Mouse (Mus musculus) MN1 (cell line): ENCODE data around the gene Isy1.

Experiments
- DNase-seq: peaks from one replicate; pipeline ENCODE4 v3.0.0-alpha.2; 2016; ENCODE audit warnings: low spot score

Gene Isy1

DNA sequence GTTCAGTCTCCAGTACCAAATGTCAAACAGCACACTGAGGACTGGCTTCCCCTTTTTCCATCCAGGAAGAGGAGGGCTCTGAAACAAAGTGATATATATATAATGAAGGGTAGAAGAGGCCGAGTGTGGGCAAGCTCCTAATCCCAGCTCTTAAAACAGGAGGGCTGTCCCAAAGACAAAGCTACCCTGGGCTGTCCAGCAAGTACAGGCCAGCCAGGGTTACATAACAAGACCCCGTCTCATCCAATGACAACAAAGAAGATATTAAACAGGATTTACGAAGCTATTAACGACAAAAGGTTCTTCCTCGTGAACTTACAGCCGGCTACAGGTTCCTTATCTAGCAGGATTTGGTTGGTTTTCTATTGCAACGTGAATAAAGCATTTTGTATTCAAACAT lies 33.7 kb downstream of the Isy1 start:
- DNase-seq: no peak

DNA sequence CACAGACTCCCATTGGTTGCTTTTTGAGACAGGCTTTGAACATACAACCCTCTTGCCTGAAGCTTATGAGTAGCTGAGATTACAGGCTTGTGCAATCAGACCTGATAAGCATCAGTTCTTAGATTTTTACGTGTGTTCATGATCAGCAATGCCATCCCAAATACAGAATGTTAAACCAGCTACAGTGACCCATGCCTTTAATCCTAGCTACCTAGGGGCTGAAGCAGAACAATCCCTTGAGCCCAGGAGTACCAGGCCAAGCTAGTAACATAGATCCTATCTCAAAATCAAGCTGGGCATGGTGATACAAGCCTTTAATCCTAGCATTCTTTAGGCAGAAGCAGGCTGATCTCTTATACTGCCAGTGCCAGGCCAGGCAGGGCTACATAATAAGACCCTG lies 34.6 kb downstream of the Isy1 start:
- no peak for DNase-seq

DNA sequence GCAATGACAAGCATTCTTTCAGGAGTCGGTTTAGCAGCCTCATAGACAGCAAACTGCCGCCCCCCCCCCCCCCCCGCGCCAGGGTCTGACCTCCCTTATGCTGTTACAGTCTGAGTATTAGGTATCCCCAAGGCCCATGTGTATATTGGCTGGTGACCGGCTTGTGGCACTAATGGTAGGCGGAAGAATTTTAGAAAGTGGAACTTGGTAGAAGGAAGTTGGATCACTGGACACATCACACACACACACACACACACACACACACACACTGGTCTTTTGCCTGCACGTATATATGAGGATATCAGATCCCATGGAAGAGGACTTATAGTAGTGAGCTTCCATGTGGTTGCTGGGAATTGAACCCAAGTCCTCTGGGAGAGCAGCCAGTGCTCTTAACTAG lies 36.1 kb downstream of the Isy1 start:
- DNase-seq: no peak

DNA sequence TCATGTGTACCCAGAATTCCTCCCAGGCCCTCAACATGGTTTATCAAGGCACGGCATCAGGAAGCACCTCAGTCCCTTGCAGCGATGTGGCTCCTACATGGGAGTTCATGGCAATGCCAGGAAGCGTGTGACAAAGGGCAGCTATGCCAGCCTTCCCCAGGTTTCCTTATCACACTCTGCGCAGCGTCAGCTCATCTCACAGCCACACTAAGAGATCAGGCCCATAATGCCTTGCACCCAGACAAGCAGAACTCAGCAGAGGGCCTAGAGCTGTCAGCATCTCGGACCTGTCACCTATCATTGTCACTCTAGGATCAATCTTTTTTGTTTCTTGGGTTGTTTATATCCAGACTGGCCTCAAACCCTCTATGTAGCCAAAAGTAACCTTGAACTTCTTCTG lies 39.0 kb downstream of the Isy1 start:
- no peak for DNase-seq

DNA sequence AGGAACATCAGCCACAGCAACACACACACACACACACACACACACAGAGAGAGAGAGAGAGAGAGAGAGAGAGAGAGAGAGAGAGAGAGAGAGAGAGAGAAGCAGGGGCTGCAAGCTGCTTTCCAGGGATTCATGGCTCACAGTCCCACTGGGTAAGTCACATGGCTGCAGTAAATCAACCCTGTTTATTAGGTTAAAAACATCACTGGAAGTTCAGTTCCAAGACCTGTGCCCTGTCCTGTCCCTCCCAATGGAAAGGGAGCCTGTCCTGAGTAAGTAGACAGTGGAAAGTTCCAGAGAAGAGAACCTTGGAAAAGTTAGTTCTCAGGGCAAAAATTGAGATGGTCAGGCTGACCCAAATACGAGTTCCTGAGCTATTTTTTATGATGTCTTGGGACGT lies 41.3 kb downstream of the Isy1 start:
- DNase-seq: peak; percentile 70

- no peak for DNase-seq
Observed at GRCm38 (mm10) chr6:87796251-87796880, 42.2 kb downstream of the Isy1 start.

GRCm38 (mm10) chr6:87795385-87796150 lies 43.0 kb downstream of the Isy1 start:
- no peak for DNase-seq

DNA sequence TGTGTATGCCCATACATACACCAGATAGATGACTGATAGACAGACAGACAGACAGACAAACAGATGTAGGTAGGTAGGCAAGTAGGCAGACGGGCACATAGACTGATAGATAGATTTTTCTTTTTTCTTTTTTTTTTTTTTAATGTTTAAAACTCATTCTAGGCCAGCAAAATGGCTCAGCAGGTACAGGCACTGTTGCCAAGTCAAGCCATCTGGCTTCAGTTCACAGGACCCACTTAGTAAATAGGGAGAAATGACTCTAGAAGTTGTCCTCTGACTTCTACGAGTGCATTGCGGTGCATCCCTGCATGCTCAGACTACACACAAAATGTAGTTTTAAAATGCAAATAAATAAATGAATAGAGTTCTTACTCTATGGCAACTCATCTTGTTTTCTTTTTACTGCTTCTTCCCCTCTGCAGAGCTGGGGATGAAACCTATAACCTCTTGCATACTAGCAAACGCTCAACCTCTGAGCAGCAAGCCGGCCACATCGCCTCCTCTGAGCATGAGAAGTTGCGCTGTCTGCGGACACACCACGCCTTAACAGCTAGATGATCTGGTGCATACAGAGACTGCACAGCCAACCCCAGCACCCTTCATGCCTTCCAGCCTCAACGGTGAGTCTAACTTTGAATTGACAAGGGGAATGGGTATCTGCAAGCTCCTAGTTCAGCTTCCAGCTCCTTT lies 44.6 kb downstream of the Isy1 start:
- no peak for DNase-seq

DNA sequence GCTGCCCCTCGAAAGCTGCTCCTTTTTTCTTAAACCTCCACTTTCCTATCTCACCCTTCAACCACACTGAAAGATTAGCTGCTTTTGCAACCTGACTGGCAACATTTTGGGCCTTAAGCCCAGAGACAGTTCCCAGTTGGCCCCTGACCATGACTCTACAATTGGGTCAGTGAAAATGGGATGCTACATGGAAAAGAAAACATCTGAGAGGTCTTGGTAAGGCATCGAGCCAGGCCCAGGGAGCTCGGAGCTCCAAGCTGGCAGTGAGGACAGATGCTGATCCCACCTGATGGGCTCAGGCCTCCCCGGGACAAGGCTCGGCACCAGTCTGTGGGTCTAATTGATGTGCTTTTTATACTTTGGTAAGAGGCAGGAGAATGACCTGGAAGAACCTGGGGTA lies 46.8 kb downstream of the Isy1 start:
- no peak for DNase-seq

GRCm38 (mm10) chr6:87790779-87791480 lies 47.7 kb downstream of the Isy1 start:
- no peak for DNase-seq

DNA sequence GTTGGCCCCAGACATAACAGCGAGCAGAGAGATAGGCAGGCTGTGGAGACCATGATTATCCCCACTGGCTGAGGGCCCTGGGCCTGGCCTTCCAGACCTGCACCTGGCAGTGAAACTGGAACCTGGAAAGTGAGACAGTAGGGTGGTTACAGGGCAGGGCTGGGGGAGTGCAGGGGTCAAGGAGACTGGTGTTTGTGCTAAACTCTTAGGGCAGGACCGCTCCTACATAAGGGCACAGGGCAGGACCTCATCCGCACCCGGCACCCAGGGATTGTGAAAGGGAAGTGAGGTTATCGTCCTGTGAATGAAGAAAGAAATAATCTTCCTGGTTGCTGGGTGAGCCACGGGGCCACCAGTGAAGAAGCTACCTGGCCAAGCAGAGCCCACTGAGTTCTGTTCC lies 48.8 kb downstream of the Isy1 start:
- no peak for DNase-seq

GRCm38 (mm10) chr6:87788896-87789587 lies 49.6 kb downstream of the Isy1 start:
- peak; percentile 83 for DNase-seq

DNA sequence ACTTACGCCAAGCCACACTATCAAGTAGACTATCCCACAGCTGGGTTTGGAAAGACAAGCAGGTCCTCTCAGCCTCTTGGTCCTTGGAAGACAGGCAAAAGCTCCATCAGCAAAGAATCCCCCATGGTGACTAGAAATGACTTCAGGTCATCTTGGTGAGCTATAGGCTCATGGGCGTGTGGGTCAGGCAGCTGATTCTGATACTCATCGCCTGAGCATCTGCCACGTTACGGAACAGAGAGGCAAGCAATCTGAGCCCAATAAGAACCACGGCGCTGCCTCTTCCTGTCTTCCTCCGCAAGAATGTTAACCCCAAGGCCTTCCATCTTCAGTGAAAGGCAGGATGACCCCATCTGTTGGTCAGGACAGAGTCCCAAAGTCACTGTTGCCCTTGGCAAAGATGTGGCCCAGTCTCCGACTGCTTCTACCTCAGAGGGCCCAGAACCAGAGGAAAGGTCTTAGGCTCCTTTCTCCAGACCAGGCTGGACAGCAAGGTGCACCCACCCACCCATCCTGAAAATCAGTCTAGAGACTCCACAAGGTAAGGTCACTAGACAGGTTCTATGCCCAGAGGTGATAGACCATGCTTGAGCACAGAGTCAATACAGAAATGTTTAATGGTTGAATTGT lies 50.2 kb downstream of the Isy1 start:
- DNase-seq: no peak

DNA sequence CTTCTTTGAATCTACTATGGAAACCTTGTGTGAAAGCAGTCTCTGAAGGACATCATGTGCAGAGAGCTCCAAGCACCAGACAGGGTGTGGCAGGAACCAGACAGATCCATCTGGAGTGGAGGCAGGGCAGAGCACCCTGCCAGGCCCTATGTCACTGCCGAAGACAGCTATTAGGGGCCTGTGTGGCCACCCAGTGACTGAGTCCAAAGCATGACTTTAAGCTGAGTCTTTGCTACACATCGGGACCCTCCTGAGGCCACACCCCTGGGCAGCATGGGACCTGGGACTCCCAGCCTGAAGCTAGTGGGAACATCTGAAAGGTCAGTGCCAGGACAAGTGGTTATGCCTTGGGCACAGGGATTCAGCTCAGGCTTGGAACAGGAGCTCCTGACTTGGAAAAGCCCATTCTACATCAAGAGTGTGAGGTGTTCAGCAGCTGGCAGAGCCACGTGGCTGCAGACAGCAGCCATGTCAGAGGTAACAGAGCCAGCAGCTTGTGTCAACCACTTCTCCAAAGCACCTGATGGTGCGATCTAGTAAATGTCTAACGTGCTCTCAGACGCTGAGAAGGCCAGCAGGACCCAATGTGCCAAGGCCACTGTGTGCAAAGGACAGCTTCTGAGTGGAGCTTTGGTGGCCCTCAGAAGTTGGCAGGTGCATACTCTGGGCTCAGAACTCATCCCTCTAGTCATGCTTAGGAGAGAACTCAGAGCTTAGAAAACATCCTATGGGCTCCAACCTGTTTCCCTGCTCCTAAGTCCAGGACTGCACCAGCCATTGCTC lies 51.3 kb downstream of the Isy1 start:
- no peak for DNase-seq

DNA sequence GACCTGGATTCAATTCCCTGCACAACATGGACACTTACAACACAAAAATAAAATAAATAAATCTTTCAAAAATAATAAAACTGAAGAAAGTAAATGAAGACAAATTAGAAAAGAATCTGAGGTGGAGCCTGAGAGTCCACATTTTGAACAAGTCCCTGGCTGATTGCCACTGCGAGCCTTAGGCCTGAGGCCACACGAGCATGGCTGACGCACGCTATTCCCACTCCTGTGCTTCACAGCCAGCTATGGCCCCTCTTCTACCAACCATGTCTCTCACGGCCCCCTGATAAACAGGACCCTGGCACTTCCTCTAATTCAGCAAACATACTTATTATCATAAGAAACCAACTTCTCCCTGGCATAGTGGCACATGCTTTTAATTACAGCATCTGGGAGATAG lies 52.0 kb downstream of the Isy1 start:
- no peak for DNase-seq

- no peak for DNase-seq
Observed at GRCm38 (mm10) chr6:87784033-87784432, 54.6 kb downstream of the Isy1 start.

GRCm38 (mm10) chr6:87780546-87781301 lies 57.9 kb downstream of the Isy1 start:
- DNase-seq: no peak

DNA sequence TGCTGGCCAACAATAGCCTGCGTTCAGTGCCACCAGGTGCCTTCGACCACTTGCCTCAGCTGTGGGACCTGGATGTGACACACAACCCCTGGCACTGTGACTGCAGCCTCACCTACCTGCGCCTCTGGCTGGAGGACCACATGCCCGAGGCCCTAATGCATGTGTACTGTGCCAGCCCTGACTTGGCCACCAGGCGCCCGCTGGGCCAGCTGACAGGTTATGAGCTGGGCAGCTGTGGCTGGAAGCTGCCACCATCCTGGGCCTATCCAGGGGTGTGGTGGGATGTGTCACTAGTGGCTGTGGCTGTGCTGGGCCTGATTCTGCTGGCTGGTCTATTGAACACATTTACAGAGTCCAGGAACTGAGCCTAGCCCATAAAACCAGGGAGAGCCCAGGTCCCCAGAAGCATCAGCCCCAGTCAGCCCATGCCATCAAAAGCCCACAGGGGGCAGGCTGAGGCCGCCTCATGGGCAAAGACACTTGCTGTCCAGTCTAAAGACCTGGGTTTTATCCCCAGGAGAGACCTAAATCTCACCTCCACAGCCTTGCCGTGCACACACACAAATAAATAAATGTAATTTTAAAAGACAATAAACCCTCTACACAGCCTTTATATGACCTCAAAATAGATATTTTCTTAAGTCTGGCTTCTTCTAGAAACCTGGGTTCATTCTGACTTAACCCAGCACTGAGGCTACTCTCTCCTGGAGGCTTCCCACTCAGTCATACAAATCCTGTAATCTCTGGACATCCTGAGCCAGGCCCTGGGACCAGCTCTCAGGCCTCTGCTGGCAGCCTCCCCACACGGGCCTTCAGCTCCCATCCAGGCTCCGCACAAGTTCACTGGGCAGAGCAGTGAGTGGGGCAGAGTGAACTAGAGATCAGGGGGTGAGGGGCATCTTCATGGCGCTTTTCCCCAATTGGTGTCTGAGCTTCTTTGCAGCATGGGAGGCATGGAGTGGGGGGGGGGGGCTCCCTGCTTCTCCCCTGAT lies 59.1 kb downstream of the Isy1 start:
- DNase-seq: peak; percentile 33
